Mouse (Mus musculus) heart, adult 9 months (tissue): ENCODE results near the gene Tmem210.

Source experiments
- DNase-seq, 2 experiments: peaks; one replicate each; pipeline ENCODE4 v3.0.0; 2022; ENCODE audit warnings: low spot score in 2 of 2

The Tmem210 gene

DNA sequence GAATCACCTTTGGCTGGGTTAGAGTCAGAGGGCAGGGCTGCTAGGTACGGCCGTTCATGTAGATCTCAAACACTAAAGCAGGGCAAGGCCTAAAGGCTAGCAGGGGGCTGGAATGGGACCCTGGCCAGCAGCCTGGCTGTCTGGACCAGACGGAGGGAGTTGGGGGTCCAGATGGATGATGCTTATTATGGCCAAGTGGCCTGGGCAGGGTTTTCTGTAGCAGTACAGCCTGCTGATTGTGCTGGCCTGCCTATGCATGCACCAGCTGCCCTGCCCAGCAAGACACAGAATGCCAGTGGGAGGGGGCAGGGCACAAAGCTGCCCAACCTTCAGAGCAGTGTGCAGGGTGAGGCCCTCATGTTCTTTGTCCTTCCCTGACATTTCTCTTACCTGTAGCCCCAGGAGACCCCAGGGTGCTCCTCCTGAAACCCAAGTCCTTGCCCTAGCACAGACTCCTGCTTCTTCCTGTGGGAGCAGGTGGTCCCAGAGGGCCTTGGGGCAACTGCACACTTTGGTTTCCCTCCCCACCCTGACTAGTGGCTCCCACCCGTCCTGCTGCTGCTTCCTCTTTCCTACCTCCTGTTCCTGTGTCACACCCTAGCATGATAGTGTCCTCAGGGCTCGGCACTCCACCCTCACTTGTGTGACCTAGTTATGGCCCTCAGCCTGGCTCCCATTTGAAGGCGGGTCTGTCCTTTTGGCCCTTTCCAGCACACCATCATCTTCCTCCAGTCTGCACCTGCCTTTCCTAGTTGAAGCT, 21.9 kb upstream of the Tmem210 start:
- DNase-seq, result peak; percentile 40 to 71

DNA sequence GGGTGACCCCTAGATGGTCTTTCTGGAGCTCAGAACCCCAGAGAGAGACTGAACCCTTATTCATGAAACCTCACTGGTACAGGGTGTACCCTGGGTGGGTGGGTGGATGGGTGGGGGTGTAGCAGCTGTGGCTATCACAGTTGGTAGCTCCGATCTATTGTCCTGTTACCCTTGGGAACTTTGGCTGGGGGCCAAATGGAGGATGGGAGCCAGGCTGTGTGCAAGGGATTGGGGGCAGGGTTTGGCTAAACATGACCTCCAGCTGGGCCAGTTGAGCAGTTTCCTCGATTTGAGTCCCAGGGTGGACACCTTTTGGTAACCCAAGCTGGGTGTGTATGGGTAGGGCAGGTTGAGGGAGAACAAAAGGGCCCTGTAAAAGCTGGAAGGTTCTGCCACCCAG, 21.2 kb upstream of the Tmem210 start:
- peak; percentile 36 to 46 for DNase-seq

DNA sequence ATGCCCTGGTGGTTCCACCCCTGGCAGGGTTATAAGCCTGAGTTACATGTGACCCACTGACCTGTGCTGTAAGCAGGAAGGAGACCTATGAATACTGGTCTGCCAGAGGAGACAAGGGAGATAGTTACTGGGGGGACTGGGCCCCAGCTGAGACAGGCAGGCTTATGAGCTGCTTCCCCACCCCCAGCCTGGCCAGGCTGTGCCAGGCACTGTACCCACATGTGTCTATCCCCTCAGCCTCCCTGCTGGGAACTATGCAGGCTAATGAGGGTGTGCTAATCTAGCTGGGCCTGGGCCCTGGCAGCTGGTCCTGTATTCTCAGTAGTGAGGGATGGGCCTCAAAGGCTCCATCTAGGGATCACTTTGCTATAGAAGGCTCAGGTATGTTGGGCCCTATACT, 20.7 kb upstream of the Tmem210 start:
- DNase-seq, result no peak

DNA sequence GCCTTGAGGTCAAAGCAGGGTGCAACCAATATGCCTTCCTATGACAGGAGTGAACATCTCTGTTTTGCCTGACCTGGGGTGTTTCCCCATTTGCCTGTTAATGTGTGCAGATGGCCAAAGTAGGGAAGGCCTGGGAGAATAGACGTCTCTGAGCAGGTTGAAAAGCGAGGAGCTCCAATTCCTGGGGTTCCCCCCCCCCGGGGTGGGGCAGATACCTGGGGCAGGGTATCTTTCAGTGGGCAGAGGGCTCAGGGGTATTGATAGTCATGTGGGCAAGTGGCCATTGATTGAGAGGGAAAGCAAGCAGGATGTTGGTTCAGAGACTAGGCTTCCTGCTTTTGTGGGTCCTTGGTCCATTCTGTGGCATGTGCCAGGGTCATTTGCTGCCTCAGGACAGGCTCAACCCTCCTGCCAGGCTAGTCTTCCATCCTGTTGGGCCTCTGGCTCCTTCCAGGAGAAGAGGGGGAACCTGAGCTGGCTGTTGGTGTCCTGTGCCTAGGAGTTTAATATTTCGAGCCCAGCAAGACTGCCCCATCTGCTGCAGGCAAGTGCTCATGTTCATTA, 20.1 kb upstream of the Tmem210 start:
- DNase-seq, result no peak

DNA sequence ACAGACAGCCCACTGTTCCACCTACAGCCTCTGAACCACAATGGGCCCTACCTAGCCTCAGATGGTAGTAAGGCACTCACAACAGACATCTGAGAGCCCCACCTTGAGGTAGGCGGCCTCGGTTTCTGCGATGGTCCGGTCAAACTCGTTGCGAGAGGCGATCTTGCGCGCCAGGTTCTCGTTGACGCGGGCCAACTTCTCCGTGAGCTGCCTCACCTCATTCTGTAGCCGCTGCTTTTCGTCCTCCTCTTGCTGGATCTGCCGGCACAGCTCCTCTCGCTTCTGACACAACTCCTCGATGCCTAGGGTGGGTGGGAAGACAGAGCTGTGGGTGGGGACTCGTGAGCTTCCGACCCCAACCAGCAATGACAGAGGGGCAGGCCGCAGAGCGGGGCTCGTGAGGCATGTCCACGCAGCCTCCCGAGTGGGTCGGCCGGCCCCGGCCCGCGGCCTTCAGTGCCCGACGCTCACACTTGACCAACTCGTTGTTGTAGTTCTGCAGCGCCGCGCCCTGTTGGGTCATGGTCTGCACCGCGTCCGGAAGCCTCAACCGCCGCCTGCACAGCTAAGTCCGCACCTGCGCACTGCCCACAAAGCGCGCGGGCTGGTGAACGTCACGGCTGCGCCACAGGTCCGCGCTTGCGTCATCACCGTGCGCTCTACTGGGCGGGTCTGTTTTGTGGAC, 16.0 kb upstream of the Tmem210 start, which contains the start of the genes Ssna1 and Anapc2:
TSS of gene Ssna1 (minus strand) at position 612 of the 685 bp plus-strand sequence.
TSS of gene Anapc2 (plus strand) at position 652 of the 685 bp plus-strand sequence.
- peak; percentile 95 to 96 for DNase-seq

DNA sequence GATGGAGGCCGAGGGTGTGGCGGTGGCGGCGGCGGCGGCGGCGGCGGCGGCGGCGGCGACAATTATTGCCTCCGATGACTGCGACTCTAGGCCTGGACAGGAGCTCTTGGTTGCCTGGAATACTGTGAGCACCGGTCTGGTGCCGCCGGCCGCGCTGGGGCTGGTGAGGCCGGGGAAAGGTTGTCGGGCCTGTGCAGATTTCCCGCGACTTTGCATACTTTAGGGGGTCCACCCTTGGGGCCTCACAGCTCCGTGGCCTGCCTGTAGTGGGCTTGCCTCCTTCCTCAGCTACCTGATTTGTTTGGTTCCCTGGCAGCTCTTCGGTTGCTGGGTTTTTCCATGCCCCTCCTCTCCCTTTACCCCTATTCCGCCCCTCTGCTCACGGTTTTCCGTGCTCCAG, 15.4 kb upstream of the Tmem210 start:
- no peak for DNase-seq

DNA sequence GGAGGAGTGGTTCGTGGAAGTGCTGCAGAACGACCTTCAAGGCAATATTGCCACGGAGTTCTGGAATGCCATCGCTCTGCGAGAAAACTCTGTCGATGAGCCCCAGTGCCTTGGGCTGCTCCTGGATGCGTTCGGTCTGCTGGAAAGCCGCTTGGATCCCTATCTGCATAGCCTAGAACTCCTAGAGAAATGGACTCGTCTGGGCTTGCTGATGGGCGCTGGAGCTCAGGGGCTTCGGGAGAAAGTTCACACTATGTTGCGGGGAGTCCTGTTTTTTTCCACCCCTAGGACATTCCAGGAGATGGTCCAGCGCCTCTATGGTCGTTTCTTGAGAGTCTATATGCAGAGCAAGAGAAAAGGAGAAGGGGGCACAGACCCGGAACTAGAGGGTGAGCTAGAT, 14.9 kb upstream of the Tmem210 start:
- DNase-seq, result no peak

DNA sequence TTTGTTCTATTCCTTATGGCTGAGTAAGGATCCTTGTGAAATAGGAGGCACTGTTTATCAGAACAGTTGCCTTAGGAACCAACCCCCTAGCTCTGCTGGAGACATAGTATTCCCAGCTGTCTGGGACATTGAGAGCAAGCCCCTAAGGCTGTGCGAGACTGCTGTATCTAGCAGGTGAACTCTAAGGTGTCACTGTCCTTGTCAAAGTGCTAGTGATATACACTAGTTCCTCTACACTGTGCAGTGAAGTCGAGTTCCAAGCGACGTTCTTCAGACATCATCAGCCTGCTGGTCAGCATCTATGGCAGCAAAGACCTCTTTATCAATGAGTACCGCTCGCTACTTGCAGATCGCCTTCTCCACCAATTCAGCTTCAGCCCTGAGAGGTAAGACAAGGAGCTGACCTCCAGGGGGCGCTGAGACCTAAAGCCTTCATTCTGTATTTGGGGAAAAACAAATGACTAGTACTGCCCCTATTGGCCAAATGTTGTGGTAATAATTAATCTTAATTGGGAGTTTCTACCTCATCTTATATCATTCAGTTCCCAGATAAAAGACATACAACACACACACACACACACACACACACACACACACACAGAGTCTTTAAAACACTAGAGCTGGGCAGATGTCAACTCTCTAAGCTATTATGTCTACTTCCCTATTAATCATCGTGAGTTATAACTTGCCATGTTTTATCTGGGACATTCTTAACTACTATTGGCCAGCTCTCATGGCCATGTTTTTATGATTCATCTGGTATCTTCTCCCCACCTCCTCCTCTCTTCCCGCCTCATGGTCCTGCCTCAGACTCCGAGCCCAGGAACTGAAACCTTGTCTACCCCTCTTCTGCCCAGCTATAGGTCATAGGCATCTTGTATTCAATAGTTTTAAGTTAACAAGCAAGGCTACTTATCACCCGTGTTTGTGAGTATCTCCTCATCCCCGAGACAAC, 8.7 kb upstream of the Tmem210 start:
- DNase-seq, result peak in 1 of 2 experiments; percentile 66

DNA sequence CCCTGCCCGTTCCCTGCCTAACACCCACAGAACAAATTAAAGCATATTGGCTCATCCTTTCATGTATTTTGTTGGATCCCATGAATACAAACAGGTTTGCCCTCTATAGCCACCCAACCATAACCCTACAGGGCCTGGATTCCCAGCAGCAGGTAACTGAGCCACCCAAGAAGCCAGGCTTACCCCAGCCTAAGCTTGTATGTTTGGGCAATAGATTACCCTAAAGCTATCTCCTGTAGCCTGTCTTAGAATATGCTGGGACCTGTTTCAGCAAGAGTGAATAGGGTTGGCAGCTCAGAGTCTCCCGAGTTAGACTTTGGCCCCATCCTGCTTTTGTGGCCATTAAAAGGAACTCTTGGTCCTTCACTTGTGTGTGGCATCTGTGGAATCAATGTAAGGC, 2.4 kb upstream of the Tmem210 start:
- DNase-seq, result no peak

DNA sequence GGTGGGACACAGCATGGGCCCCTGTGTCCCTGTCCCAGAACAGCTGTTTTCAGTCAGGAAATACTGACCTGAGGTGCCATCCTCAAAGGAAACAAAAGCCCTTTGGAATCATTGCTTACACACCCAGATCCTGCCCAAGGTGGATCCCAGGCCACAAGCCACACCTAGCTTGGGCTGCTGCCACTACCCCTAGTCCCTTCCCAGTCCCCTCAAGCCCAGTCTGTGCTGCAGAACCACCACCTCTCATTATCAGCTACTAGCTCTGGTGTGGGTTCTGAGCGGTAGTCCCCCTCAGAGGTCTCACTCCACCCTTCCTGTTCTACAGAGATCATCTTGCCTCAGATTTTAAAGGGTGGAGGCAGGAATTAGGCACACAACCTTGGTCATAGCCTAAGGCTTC, 1.6 kb upstream of the Tmem210 start:
- no peak for DNase-seq

DNA sequence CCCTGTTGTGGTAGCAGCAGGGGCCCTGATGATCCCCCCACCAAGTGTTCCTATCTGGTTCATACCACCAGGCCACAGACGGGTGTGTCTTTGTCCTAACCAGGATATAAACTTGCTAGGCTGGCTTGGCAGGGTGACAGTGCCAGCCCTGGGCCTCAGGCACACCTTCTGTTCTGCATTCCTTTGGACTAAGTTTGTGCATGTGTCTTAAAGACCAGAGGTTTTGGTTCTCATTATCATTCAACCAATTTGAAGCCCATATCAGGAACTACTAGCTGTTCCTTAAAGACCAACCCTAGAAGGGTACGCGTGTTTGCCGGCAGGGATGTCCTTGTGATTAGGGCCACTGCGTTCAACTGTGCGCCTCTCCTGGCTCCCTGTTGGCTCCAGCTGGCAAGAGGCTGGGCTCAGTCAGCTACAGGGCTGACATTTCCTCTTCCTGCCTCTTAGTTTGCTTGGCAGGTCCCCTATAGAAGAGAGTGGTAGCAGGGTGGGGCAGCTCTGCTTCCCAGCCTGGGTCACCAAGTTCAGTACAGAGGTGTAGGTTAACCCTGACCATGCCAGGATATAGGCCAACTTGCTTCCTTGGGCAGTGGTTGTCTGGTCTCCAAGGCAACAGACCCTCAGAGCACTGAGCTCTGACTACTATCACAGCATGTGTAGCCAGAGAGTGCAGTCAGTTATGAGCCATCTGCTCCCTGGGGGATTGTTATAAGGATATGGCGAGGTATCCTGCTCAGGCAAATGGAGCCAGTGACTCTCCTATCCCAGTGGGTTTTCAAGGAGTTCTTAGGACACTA, 908 bp upstream of the Tmem210 start:
- DNase-seq, result no peak

DNA sequence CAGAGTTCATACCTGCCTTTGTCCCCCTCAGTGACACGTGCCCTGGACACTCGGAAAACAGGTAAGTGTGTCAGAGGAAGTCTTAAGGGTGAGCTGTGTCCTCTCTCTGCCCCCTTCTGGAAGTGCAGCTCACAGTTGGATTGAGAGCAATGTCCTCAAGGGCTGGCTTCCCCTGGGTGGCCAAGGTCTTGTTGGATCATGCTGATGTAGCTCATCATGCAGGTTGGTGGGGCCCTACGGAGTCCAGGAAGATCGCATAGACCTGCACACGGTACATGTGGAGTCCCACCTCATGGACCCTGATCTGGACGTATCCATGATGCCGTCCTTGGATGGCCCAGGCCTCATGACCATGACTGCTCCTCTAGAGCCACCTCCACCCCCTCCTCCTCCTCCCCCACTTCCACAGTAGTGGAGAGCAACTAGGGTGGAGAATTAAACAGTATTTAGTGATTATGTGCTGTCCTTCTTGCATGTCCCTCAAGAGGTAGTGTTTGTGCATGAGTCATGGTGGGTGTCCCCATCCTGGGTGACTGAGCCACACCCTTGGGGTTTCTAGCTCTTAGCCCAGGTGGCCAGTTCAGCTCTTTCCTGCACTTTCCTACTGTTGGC, 895 bp downstream of the Tmem210 start:
- no peak for DNase-seq

DNA sequence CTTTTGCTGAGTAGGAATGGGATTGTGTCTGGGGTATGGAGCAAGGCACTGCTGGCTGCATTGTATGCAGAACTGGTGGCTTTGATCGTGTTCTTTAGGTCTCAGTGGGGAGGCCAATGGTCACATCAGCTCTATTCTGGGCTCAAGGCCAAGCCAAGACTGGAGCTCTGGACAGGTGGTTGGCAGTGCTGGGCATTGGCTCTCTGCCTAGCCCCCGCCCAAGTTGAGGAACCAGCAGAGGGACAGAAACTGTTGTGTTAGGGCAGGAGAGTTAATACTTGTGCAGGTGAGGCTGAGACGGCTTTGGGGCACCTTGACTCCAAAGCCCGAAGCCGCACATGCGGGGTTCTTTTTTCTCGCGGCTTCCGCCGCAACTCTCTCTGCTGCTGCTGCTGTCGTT, 1.7 kb downstream of the Tmem210 start, which contains the start of gene Lrrc26:
TSS of gene Lrrc26 (plus strand) at position 265 of the 400 bp plus-strand sequence.
- DNase-seq, result no peak

DNA sequence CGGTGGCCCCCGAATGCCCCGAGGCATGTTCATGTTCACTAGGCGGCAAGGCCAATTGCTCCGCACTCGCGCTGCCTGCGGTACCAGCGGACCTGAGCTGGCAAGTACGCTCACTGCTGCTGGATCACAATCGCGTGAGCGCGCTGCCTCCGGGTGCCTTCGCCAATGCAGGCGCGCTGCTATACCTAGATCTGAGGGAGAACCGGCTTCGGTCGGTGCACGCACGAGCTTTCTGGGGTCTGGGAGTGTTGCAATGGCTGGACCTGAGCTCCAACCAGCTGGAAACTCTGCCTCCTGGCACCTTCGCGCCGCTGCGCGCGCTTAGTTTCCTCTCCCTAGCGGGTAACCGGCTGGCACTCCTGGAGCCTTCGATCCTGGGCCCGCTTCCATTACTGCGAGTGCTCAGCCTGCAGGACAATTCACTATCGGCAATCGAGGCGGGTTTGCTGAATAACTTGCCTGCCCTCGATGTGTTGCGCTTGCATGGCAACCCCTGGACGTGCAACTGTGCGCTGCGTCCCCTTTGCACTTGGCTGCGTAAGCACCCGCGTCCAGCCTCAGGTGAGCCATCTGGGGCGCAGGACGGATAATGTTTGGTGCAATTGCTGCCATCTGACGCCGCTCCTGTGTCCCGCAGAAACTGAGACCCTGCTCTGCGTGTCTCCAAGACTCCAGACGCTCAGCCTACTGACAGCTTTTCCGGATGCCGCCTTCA, 2.3 kb downstream of the Tmem210 start:
- DNase-seq, result no peak

DNA sequence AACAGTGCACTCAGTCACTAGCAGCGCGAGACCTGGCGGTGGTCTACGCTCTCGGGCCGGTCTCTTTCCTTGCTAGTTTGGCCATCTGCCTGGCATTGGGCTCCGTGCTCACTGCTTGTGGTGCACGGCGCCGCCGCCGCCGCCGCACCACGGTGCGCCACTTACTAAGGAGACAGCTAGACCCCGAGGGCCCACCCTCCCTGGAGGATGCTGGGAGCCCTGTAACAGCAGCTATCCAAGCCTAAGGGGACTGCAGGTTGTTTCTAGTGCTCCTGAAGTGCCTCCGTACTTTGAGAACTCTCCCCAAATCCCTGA, 2.8 kb downstream of the Tmem210 start:
- no peak for DNase-seq

DNA sequence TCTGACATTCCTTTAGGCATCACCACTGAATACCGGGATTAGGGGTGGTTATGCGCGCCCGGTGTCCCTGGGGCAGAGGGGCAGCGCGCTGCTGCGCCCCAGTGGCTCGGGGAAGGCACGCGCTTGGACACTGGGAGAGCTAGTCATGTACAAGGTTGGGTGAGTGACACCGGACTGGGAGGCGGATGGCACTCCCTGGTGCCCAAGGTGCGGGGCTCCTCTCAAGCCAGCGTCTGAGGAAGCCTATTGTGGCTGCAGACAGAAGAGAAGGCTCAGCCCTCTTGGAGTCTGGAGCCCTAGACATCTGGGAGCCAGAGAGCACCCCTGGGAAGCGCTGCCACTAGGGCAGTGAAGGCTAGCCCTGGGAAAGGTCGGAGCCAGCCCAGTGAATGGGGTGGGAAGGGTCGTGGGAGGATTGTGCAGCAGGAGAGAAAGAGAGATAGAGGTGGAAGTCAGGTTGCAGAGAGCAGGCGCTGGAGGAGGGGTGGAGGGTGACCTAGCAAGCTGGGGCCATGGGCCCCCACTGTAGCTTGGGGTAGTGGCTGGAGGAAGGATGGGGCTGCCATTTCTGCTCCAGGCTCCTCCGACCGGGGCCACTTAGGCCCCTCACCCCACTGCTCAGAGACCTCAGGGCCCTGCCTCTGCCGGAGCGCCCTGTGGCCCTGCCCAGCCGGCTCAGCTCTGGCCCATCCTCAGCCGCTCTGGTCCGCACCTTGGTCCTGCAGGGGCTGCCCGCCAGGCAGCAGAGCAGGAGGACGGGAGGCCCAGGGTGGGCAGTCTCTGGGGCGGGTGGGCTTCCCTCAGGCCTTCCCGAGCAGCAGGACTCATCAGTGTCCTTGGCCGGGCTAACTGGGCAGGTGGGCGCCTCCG, 3.5 kb downstream of the Tmem210 start:
- DNase-seq, result no peak

DNA sequence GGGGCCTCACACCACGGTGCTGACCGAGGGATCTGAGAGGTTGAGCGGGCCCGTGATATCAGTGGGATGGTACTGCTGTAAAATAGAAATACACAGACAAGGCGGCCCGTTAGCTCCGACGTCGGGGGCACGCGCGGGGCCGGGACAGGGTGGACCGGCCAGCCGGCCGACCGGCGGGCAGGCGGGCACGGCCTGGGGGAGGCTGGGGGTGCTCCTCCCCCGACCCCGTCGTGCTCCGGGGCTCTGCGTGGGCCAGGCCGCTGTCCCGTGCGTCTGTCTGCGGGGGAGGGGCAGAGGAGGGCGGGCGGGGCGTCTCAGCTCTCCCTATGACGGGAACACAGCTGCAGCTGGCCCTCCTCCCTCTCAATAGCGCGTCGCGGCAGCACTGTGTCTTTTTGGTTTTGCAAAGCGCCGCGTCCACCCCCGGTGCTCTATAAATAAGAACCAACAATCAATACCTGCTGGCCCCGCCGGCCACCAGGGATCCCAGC, 4.2 kb downstream of the Tmem210 start:
- DNase-seq, result peak in 1 of 2 experiments; percentile 29

DNA sequence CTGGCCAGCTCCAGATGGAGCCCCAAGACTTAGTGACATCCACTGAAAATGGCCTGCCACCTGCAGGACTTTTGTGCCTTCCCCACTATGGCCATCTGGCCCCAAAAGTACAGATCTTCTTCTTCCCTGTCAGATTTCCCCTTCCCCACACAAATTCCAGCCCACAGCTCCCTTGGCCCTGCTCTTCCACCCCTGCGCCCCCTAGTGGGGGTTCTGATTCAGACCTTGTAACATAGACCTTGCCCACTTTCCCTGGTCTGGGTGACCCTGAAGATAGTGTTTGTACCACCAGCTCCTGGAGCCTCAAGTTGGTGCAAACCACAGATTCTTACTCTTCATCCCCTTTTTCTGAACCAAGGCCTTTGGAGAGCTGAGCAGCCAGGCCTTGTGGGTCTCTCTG, 4.9 kb downstream of the Tmem210 start:
- peak in 1 of 2 experiments; percentile 70 for DNase-seq

DNA sequence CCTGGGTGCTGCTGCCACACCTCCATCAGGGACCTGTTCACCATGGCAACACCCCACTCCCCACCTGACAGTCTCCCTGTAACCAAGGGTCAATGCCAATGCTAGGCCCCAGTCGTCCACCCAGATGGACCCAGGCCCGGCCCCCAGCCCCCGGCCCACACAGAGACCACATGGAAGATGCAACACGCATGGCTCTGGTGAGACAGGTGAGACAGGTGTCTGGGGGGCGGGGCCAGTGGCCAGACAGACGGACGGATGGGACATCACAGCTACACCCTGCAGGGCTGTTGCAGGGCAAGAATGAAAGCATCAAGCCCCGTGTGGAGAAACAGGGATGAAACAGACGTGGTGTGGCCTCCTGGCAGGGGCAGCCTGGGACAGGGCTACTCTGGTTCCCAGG, 5.8 kb downstream of the Tmem210 start:
- DNase-seq, result no peak
